Mouse (Mus musculus): ENCODE measurements at regions not wholly inside any gene's neighbourhood (a gene's known extent, or its start where the extent isn't known, plus 50 kb on each side); places are given as distances from the start of the nearest gene placed in this dataset.

DNA sequence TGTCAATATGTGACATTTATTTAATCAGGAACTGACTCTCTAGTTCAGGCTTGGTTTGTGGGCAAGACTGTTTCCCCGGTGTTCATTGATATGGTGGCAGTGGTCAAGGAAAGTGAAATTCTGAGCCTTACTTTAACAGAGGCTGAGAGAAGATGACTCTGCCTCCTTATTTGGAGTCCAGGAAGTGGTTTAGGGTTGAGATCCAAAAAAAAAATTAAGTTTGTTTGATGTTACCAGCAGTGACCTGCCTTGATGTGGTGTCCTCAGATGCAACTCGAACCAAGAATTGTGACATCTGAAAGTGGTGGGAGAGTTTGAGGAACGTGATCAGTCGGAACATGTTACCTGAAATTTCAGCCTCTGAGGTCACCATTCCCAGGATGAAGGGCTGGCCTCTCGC, 151.4 kb downstream of the Klf5 start:
- no peak for TF ChIP-seq CTCF (IDR thresholded peaks at IDR 0.05; ENCODE audit: low read depth)
- no peak for TF ChIP-seq EP300 (IDR thresholded peaks at IDR 0.05; ENCODE audit: low read depth)

Data from liver, postnatal 0 days (tissue).